Mouse (Mus musculus): ENCODE data around the gene Hist1h2ag. TPM values are rescaled to one million over a fixed set of nuclear protein-coding genes. Genes with fewer than 3 reads are reported as not detected.

The Hist1h2ag gene
- total RNA-seq, 1 experiment: 786 TPM

GRCm38 (mm10) chr13:21997201-21997820, 45.4 kb downstream of the Hist1h2ag start:
- Histone ChIP-seq H3K4me3 (ENCODE audit: insufficient read depth in 1 of 2, low read depth in 1 of 2, low read length in 2 of 2, poor library complexity in 1 of 2, severe bottlenecking in 1 of 2) (peak overlapping the region; percentile 55 to 57), H3K9me3 (ENCODE audit: control insufficient read depth, insufficient read depth, low read depth, low read length) (no peaks in the 10 kb centered on the region), H3K27ac (ENCODE audit: insufficient read depth, low read depth, low read length, poor library complexity, severe bottlenecking) (no peak overlapping the region), H3K4me1 (ENCODE audit: control insufficient read depth in 2 of 2, insufficient read depth in 2 of 2, low read length in 2 of 2, poor library complexity in 1 of 2) (peaks cover 5 to 8% of the 10 kb centered on the region in 2 experiments; a peak in 3 of 4 replicates), H3K9ac (ENCODE audit: insufficient read depth, low read depth, low read length, poor library complexity, severe bottlenecking) (no peak overlapping the region; the same call in 1 of the 2 replicates), H3K36me3 (ENCODE audit: control insufficient read depth, insufficient read depth, low read length, poor library complexity, severe bottlenecking) (no peaks in the 10 kb centered on the region)
- no peak for DNase-seq (ENCODE audit: low read depth, low spot score)
- TF ChIP-seq MAFK (IDR thresholded peaks at IDR 0.05; ENCODE audit: insufficient read depth, low read depth, low read length): no peak
- in situ Hi-C loops (cut with MboI; ENCODE audit: low sequenced_read_pairs in 2 of 2, unreplicated experiment in 2 of 2): no loop called here

- TF ChIP-seq CHD2 (IDR thresholded peaks at IDR 0.05; ENCODE audit: low read depth, low read length): no peak
- no peak for TF ChIP-seq ZC3H11A (IDR thresholded peaks at IDR 0.05; ENCODE audit: borderline replicate concordance, low read depth, low read length)
- TF ChIP-seq HCFC1 (IDR thresholded peaks at IDR 0.05; ENCODE audit: borderline replicate concordance, insufficient read depth, low read length): no peak
- no peak for TF ChIP-seq ZNF384 (IDR thresholded peaks at IDR 0.05; ENCODE audit: low read depth, low read length)
- TF ChIP-seq MAFK (IDR thresholded peaks at IDR 0.05; ENCODE audit: insufficient read depth, low read depth, low read length): no peak
- H3K4me3 ChIP-seq (ENCODE audit: insufficient read depth in 1 of 2, low read depth in 1 of 2, low read length in 2 of 2, poor library complexity in 1 of 2, severe bottlenecking in 1 of 2): peak overlapping the region; percentile 55 to 57
- peaks cover 5 to 8% of the 10 kb centered on the region in 2 experiments; a peak in 3 of 4 replicates for H3K4me1 ChIP-seq (ENCODE audit: control insufficient read depth in 2 of 2, insufficient read depth in 2 of 2, low read length in 2 of 2, poor library complexity in 1 of 2)
- H3K36me3 ChIP-seq (ENCODE audit: control insufficient read depth, insufficient read depth, low read length, poor library complexity, severe bottlenecking): no peaks in the 10 kb centered on the region
- no peak overlapping the region for H3K27ac ChIP-seq (ENCODE audit: insufficient read depth, low read depth, low read length, poor library complexity, severe bottlenecking)
- no peak for DNase-seq (ENCODE audit: low read depth, low spot score)
- H3K9me3 ChIP-seq (ENCODE audit: control insufficient read depth, insufficient read depth, low read depth, low read length): no peaks in the 10 kb centered on the region
- H3K9ac ChIP-seq (ENCODE audit: insufficient read depth, low read depth, low read length, poor library complexity, severe bottlenecking): 0 out of 2 replicates have a peak overlapping the region, but pooled peaks have one; percentile 7
- in situ Hi-C loops (cut with MboI; ENCODE audit: low sequenced_read_pairs in 2 of 2, unreplicated experiment in 2 of 2): no loop called here
Measured at GRCm38 (mm10) chr13:21996840-21997185, 45.9 kb downstream of the Hist1h2ag start.

GRCm38 (mm10) chr13:21996101-21996839, 46.5 kb downstream of the Hist1h2ag start:
- no peak for DNase-seq (ENCODE audit: low read depth, low spot score)
- no peak overlapping the region for H3K27ac ChIP-seq (ENCODE audit: insufficient read depth, low read depth, low read length, poor library complexity, severe bottlenecking)
- H3K9ac ChIP-seq (ENCODE audit: insufficient read depth, low read depth, low read length, poor library complexity, severe bottlenecking): no peak overlapping the region
- H3K4me3 ChIP-seq (ENCODE audit: insufficient read depth in 1 of 2, low read depth in 1 of 2, low read length in 2 of 2, poor library complexity in 1 of 2, severe bottlenecking in 1 of 2): peak overlapping the region; percentile 55 to 57
- in situ Hi-C loops (cut with MboI; ENCODE audit: low sequenced_read_pairs in 2 of 2, unreplicated experiment in 2 of 2): no loop called here
- H3K4me1 ChIP-seq (ENCODE audit: control insufficient read depth in 2 of 2, insufficient read depth in 2 of 2, low read length in 2 of 2, poor library complexity in 1 of 2): peaks cover 5 to 8% of the 10 kb centered on the region in 2 experiments; a peak in 3 of 4 replicates
- H3K36me3 ChIP-seq (ENCODE audit: control insufficient read depth, insufficient read depth, low read length, poor library complexity, severe bottlenecking): no peaks in the 10 kb centered on the region
- TF ChIP-seq MAFK (IDR thresholded peaks at IDR 0.05; ENCODE audit: insufficient read depth, low read depth, low read length): peak; percentile 56; the same call in 1 of the 2 replicates
- TF ChIP-seq CHD2 (IDR thresholded peaks at IDR 0.05; ENCODE audit: low read depth, low read length): no peak
- no peaks in the 10 kb centered on the region for H3K9me3 ChIP-seq (ENCODE audit: control insufficient read depth, insufficient read depth, low read depth, low read length)

GRCm38 (mm10) chr13:21995331-21995914, 47.3 kb downstream of the Hist1h2ag start:
- no peak overlapping the region for H3K27ac ChIP-seq (ENCODE audit: insufficient read depth, low read depth, low read length, poor library complexity, severe bottlenecking)
- in situ Hi-C loops (cut with MboI; ENCODE audit: low sequenced_read_pairs in 2 of 2, unreplicated experiment in 2 of 2): no loop called here
- peak; percentile 91 for TF ChIP-seq ZNF384 (IDR thresholded peaks at IDR 0.05; ENCODE audit: low read depth, low read length)
- no peak for TF ChIP-seq ZC3H11A (IDR thresholded peaks at IDR 0.05; ENCODE audit: borderline replicate concordance, low read depth, low read length)
- no peaks in the 10 kb centered on the region for H3K36me3 ChIP-seq (ENCODE audit: control insufficient read depth, insufficient read depth, low read length, poor library complexity, severe bottlenecking)
- no peaks in the 10 kb centered on the region for H3K9me3 ChIP-seq (ENCODE audit: control insufficient read depth, insufficient read depth, low read depth, low read length)
- DNase-seq (ENCODE audit: low read depth, low spot score): no peak
- H3K4me3 ChIP-seq (ENCODE audit: insufficient read depth in 1 of 2, low read depth in 1 of 2, low read length in 2 of 2, poor library complexity in 1 of 2, severe bottlenecking in 1 of 2): peak overlapping the region; percentile 55 to 56
- H3K4me1 ChIP-seq (ENCODE audit: control insufficient read depth in 2 of 2, insufficient read depth in 2 of 2, low read length in 2 of 2, poor library complexity in 1 of 2): peaks cover 5 to 8% of the 10 kb centered on the region in 2 experiments; a peak in 3 of 4 replicates
- peak overlapping the region; percentile 13; the same call in 1 of the 2 replicates for H3K9ac ChIP-seq (ENCODE audit: insufficient read depth, low read depth, low read length, poor library complexity, severe bottlenecking)
